Mouse (Mus musculus) embryonic facial prominence, embryonic 13.5 days (tissue): ENCODE measurements at regions not wholly inside any gene's neighbourhood (a gene's known extent, or its start where the extent isn't known, plus 50 kb on each side); places are given as distances from the start of the nearest gene placed in this dataset.

Experiments used
- ATAC-seq: fragments of 200-750 bp; cut with Nextera tagmentation; 2 replicates; pipeline ENCODE4 v1.8.0; 2017; ENCODE audit warnings: low read depth; ENCODE audit not compliant: insufficient number of reproducible peaks, insufficient read depth, low FRiP score, low TSS enrichment
- H3K27ac ChIP-seq: fragments of 300-500 bp; sonication (generic); 2 replicates; pipeline ENCODE4 v1.5.1; 2015; ENCODE audit warnings: moderate library complexity, mild to moderate bottlenecking, inconsistent platforms
- H3K27me3 ChIP-seq: fragments of 300-500 bp; sonication (generic); 2 replicates; pipeline ENCODE4 v1.6.1; 2015; ENCODE audit warnings: mild to moderate bottlenecking, inconsistent platforms
- H3K36me3 ChIP-seq: fragments of 300-500 bp; sonication (generic); 2 replicates; pipeline ENCODE4 v1.6.1; 2015; ENCODE audit warnings: mild to moderate bottlenecking, inconsistent platforms
- H3K4me1 ChIP-seq: fragments of 300-500 bp; sonication (generic); 2 replicates; pipeline ENCODE4 v1.6.1; 2015; ENCODE audit warnings: inconsistent platforms
- H3K4me2 ChIP-seq: fragments of 300-500 bp; sonication (generic); 2 replicates; pipeline ENCODE4 v1.6.1; 2015; ENCODE audit warnings: moderate library complexity, mild to moderate bottlenecking, inconsistent platforms
- H3K4me3 ChIP-seq: fragments of 300-500 bp; sonication (generic); 2 replicates; pipeline ENCODE4 v1.5.1; 2015; ENCODE audit warnings: mild to moderate bottlenecking, inconsistent platforms
- H3K9ac ChIP-seq: fragments of 300-500 bp; sonication (generic); 2 replicates; pipeline ENCODE4 v1.6.1; 2015; ENCODE audit warnings: mild to moderate bottlenecking, inconsistent platforms
- H3K9me3 ChIP-seq: fragments of 300-500 bp; sonication (generic); 2 replicates; pipeline ENCODE4 v1.6.1; 2016; ENCODE audit warnings: inconsistent platforms
- WGBS: fragments of 180-500 bp; shearing (Covaris S2); methylation state at CpG from one replicate; pipeline ENCODE4 v1.1.7; 2015; ENCODE audit warnings: mixed read lengths; 5-methylcytosine and 5-hydroxymethylcytosine counted together

DNA sequence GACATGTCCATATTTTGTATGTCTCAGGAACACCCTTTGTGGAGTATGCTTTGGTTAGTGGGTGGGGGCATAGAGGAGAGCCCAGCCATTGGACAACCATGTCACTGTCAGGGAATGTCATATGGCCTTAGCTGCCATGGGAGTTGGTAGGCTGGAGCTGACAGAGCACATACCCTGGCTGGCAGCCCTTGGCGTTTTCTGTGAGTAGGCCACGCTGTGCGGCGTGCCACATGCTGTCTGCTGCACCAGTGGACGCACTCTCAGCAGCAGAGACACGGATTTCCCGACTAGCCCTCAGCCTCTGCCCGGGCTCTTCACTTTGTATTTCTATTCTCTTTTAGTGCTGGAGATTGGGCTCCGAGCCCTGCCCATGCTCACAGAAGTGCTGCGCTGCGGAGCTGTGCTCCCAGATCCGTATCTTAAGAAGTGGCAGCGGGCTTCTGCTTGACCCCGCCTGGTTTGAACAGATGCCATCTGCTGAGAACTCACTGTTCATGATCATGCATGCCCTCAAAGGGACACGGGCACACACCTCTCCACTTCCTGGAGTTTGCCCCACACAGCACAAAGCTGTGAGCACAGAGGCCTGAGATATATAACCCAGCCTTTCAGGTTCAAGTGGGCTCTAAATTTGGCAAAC lies 160.1 kb downstream of the Sall1 start:
- no peak overlapping the region for H3K9ac ChIP-seq
- no peak overlapping the region for H3K4me2 ChIP-seq
- no peak overlapping the region for H3K4me3 ChIP-seq
- no peak for ATAC-seq
- 89% methylated on average over 15 of the region's 15 CpGs for WGBS
- H3K27ac ChIP-seq = no peak overlapping the region
- no peaks in the 10 kb centered on the region for H3K27me3 ChIP-seq
- H3K9me3 ChIP-seq = no peaks in the 10 kb centered on the region
- H3K4me1 ChIP-seq = no peaks in the 10 kb centered on the region
- no peaks in the 10 kb centered on the region for H3K36me3 ChIP-seq

- H3K4me2 ChIP-seq = no peak overlapping the region
- H3K4me1 ChIP-seq = no peaks in the 10 kb centered on the region
- no peaks in the 10 kb centered on the region for H3K36me3 ChIP-seq
- ATAC-seq = no peak
- H3K9me3 ChIP-seq = no peaks in the 10 kb centered on the region
- no peak overlapping the region for H3K4me3 ChIP-seq
- H3K27me3 ChIP-seq = no peaks in the 10 kb centered on the region
- 83% methylated on average over 7 of the region's 7 CpGs for WGBS
- no peak overlapping the region for H3K27ac ChIP-seq
- H3K9ac ChIP-seq = no peak overlapping the region
Measured at GRCm38 (mm10) chr8:88879857-88880256, 164.1 kb downstream of the Sall1 start.

GRCm38 (mm10) chr8:88877921-88878320 lies 166.0 kb downstream of the Sall1 start:
- ATAC-seq = no peak
- H3K36me3 ChIP-seq = no peaks in the 10 kb centered on the region

GRCm38 (mm10) chr8:88862846-88863455 lies 166.1 kb downstream of the Cyld start:
- Histone ChIP-seq H3K9ac (no peak overlapping the region), H3K4me3 (no peak overlapping the region), H3K4me2 (no peak overlapping the region), H3K4me1 (no peaks in the 10 kb centered on the region), H3K27ac (no peak overlapping the region), H3K9me3 (no peaks in the 10 kb centered on the region), H3K27me3 (no peaks in the 10 kb centered on the region), H3K36me3 (no peaks in the 10 kb centered on the region)
- 88% methylated on average over 10 of the region's 10 CpGs for WGBS
- no peak for ATAC-seq

More at GRCm38 (mm10) chr8:88877921-88878320, 166.0 kb downstream of the Sall1 start:
- 77% methylated on average over 10 of the region's 10 CpGs for WGBS
- Histone ChIP-seq H3K27ac (no peak overlapping the region), H3K4me1 (no peaks in the 10 kb centered on the region), H3K4me3 (no peak overlapping the region), H3K4me2 (no peak overlapping the region), H3K27me3 (no peaks in the 10 kb centered on the region), H3K9me3 (no peaks in the 10 kb centered on the region), H3K9ac (no peak overlapping the region)

DNA sequence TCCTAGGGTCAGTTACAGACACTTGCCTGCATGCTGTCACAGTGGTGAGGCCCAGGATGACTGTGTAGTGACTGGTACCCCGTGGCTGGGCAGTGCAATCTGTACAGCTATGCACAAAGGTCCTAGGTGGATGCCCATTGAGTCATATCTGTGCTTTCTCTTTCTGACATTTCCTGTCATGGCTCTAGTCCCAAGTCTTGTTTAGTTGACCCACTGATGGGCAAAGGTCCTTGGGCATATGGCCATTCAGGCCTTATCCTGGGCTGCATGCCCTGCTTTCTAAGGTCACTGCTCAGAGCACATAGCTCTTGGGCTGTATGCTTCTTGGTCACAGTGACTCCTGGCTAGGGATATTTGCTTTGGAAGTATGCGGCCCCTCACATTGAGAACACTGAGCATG lies 160.4 kb downstream of the Cyld start:
- Histone ChIP-seq H3K4me3 (no peak overlapping the region), H3K9ac (no peak overlapping the region), H3K9me3 (no peaks in the 10 kb centered on the region), H3K4me1 (no peaks in the 10 kb centered on the region), H3K27ac (no peak overlapping the region), H3K36me3 (no peaks in the 10 kb centered on the region), H3K27me3 (peaks cover 6% of the 10 kb centered on the region; the same call in 1 of the 2 replicates), H3K4me2 (no peak overlapping the region)
- no peak for ATAC-seq
- 82% methylated on average over 2 of the region's 2 CpGs for WGBS

DNA sequence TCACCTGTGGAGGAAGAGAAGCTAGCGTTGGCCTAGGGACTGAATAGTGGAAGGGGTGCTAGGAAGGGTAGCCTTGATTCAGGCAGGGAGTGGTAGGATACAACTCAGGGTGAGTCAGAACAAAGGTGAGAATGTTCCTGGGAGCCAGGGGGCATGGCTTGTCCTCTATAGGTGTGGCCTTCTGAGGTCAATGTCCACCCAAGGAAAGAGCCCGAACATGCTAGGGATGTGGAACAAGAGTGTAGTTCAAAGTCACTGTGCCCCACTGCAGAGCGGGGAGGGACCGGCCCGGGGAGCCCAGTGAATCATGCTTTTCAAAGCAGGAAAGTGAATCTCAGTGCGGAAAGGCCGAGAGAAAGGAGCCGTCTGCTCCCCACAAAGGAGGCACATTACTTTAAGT lies 156.4 kb downstream of the Cyld start:
- no peak for ATAC-seq
- Histone ChIP-seq H3K36me3 (no peaks in the 10 kb centered on the region), H3K27me3 (peaks cover 6% of the 10 kb centered on the region; the same call in 1 of the 2 replicates), H3K4me2 (no peak overlapping the region), H3K4me1 (no peaks in the 10 kb centered on the region), H3K9ac (no peak overlapping the region), H3K9me3 (no peaks in the 10 kb centered on the region), H3K4me3 (no peak overlapping the region), H3K27ac (no peak overlapping the region)
- WGBS = 85% methylated on average over 8 of the region's 8 CpGs

DNA sequence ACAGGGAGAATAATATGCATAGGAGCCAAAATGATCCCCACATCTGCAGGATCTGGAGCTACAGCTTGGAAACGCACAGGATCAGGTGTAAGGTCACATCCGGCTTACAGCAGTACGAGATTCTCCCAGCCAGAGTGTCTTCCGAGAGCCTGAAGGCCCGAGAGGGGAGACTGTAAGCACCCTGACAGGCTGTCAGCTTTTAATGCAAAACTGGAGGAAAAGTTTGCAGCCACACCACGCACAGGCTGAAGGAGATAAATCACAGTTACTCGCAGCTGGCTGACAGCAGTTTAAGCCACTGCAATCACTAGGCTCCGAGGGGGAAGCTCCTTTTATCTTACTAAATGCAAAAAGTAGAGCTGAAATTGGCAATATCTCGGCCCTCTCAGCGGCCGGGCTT lies 149.1 kb downstream of the Cyld start:
- Histone ChIP-seq H3K9me3 (no peaks in the 10 kb centered on the region), H3K36me3 (no peaks in the 10 kb centered on the region), H3K4me3 (no peak overlapping the region), H3K27me3 (peaks cover 8% of the 10 kb centered on the region; the same call in 1 of the 2 replicates), H3K9ac (no peak overlapping the region), H3K4me1 (no peaks in the 10 kb centered on the region; the same call in 1 of the 2 replicates), H3K27ac (no peak overlapping the region), H3K4me2 (no peak overlapping the region)
- ATAC-seq = no peak
- WGBS = 47% methylated on average over 11 of the region's 11 CpGs

DNA sequence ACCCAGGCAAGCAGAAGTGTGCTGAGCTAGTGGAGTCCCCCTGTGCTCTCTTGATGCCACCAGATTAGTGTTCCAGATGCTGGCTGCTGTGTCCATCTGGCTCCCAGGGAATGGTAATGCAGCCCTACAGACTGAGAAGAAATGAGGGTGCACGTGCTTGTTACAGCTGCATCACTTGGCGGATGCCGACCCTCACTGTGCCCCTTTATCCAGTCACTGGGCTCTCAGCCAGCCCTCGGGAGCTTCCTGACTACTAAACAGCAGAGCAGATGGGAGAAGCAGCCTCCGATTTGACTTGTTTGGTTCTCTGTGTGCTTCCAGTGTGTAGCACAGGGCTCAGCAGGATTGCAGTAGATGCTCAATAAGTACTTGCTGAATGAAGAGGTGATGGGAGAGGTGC lies 147.5 kb downstream of the Cyld start:
- Histone ChIP-seq H3K4me2 (no peak overlapping the region), H3K27me3 (peaks cover 8% of the 10 kb centered on the region; the same call in 1 of the 2 replicates), H3K4me1 (no peaks in the 10 kb centered on the region; the same call in 1 of the 2 replicates), H3K9me3 (no peaks in the 10 kb centered on the region), H3K27ac (no peak overlapping the region), H3K36me3 (no peaks in the 10 kb centered on the region), H3K9ac (no peak overlapping the region), H3K4me3 (no peak overlapping the region)
- no peak for ATAC-seq
- 65% methylated on average over 5 of the region's 5 CpGs for WGBS

DNA sequence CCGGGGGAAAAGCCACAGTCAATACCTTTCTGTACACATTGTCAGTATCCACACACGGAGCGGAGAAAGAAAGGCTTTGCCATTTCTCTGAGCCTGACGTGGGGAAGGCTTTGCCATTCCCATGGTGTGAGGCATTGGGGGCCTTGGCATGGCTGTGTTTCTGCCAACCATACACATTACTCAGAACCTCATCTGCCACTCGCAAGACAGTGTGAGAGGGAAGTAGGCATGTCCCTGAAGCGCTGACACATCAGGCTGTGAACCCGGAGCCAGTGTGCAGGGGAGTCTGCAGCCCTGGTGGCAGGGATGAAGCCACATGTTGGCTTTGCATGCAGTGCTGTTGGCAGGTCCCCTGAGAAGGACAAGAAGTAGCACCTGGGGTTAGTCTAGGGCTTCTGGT lies 145.6 kb downstream of the Cyld start:
- no peaks in the 10 kb centered on the region; the same call in 1 of the 2 replicates for H3K4me1 ChIP-seq
- H3K27me3 ChIP-seq = peaks cover 8% of the 10 kb centered on the region; the same call in 1 of the 2 replicates
- no peak for ATAC-seq
- no peak overlapping the region for H3K4me3 ChIP-seq
- no peaks in the 10 kb centered on the region for H3K36me3 ChIP-seq
- H3K9me3 ChIP-seq = no peaks in the 10 kb centered on the region
- no peak overlapping the region for H3K27ac ChIP-seq
- 84% methylated on average over 7 of the region's 7 CpGs for WGBS
- H3K4me2 ChIP-seq = no peak overlapping the region
- H3K9ac ChIP-seq = no peak overlapping the region

GRCm38 (mm10) chr8:88840096-88840495 lies 143.3 kb downstream of the Cyld start:
- WGBS = 59% methylated on average over 5 of the region's 5 CpGs
- no peak overlapping the region for H3K4me3 ChIP-seq

DNA sequence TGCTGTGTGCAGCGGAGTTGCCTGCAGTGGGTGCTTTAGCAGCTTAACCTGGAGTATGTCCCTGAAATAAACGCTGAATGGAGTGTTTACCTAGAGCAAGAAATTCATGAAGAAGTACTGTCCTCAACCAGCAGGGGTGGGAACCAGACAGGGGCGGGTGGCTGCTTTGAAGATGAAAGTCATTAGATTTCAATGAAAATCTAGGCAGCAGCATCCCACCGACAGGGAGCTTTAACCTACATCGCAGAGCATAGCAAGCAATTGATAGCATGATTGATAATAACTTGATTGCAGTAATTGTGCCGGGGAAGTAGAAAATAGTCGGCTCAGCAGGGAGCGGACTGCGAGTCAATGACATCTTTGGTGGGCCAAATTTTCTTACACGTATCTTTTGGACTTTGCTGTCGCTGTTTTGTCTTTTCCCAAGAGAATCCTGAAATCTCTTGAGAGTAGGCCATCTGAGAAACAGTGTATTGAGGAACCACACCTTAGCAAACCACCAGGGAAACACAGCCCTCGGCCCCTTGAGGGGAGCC lies 139.0 kb downstream of the Cyld start:
- Histone ChIP-seq H3K9ac (no peak overlapping the region), H3K27me3 (no peaks in the 10 kb centered on the region; the same call in 1 of the 2 replicates), H3K4me2 (no peak overlapping the region), H3K9me3 (no peaks in the 10 kb centered on the region), H3K4me3 (no peak overlapping the region), H3K36me3 (no peaks in the 10 kb centered on the region), H3K4me1 (peaks cover 7% of the 10 kb centered on the region), H3K27ac (no peak overlapping the region)
- no peak for ATAC-seq
- WGBS = 63% methylated on average over 12 of the region's 12 CpGs

More at GRCm38 (mm10) chr8:88840096-88840495, 143.3 kb downstream of the Cyld start:
- Histone ChIP-seq H3K27ac (no peak overlapping the region), H3K9me3 (no peaks in the 10 kb centered on the region), H3K4me1 (peaks cover 5% of the 10 kb centered on the region), H3K27me3 (peaks cover under 1% of the 10 kb centered on the region), H3K9ac (no peak overlapping the region), H3K36me3 (no peaks in the 10 kb centered on the region), H3K4me2 (no peak overlapping the region)
- ATAC-seq = no peak

DNA sequence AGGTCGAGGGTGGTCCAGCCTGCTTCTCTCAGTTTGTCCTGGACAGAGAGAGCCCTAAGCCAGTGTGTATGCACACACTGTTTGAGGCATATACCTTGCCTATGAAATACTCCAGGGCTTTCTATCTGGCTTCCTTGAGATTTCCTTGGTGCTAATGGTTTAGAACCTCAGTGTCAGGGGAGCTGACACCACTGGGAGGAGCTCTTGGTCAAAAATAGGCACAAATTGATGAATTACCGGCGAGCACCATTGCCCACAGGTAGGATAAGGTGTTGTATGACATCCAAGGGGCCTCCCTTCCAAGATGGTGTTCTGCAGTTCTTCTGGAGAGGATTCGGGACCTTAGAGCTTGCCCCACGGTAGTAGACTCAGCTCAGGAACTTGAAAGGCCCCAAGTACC lies 129.0 kb downstream of the Cyld start:
- Histone ChIP-seq H3K27me3 (no peaks in the 10 kb centered on the region), H3K4me3 (no peak overlapping the region), H3K9ac (no peak overlapping the region), H3K9me3 (peaks cover 3% of the 10 kb centered on the region; the same call in 1 of the 2 replicates), H3K27ac (no peak overlapping the region), H3K4me1 (no peaks in the 10 kb centered on the region), H3K4me2 (no peak overlapping the region), H3K36me3 (no peaks in the 10 kb centered on the region)
- 52% methylated on average over 5 of the region's 5 CpGs for WGBS
- ATAC-seq = no peak
